Mouse (Mus musculus): ENCODE measurements around the gene Wnk4.

DNA sequence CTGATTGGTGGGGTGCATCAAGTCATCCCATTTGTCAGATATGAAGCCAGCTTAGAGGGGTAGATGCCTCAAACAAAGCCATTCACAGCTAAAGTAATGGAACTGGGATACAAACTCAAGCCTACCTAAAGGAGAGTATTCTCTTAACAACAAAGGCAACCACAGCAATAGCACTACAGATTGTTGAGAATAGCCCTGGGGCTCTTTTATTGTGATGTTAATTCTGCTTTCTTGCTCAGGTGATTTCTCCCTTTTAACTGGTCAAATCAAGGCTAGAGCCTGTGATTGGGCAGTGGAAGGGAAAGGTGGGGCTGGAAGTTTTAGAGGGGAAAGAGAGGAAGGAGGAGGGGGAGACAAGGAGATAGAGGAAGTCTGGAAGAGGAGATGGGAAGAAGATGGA is 26.2 kb upstream of the Wnk4 start:
- TF ChIP-seq CTCF (IDR thresholded peaks at IDR 0.05; ENCODE audit: low read depth): no peak
- no peak for TF ChIP-seq EP300 (IDR thresholded peaks at IDR 0.05; ENCODE audit: low read depth)

All from liver, postnatal 0 days (tissue).